Mouse (Mus musculus) adrenal gland, postnatal 4 days (tissue): ENCODE results near the gene Prickle1. TPM values are rescaled to one million over a fixed set of nuclear protein-coding genes. Genes with fewer than 3 reads are reported as not detected.

ENCODE experiments used
- total RNA-seq, 2 experiments: library from RNA; stranded (reverse); gene quantifications; 2 replicates each; pipeline ENCODE4 v1.2.3; 2021

Prickle1 gene
- total RNA-seq, 2 experiments from 2014 or later: 30.2 to 30.4 TPM

Other genes with a start within 250 kb of the Prickle1 start
- gene Zcrb1, start 197.6 kb downstream of the Prickle1 start, total RNA-seq: 10 to 100 TPM; 87.7 to 94.0 TPM
- 10 to 100 TPM; 40.6 to 44.6 TPM for gene Pphln1, start 197.5 kb downstream of the Prickle1 start, total RNA-seq